Mouse (Mus musculus) brain, embryonic 14.5 days (tissue): Measurements from ENCODE around the gene Mrpl40. TPM values are rescaled to one million over a fixed set of nuclear protein-coding genes. Genes with fewer than 3 reads are reported as not detected.
"Not testable (repeated sequence)": the region's sequence is repeated elsewhere in the genome, so short reads cannot be mapped to it uniquely, and the experiment has no call there.

Source experiments
- DNase-seq: peaks from one replicate; pipeline ENCODE4 v3.0.0-alpha.2; 2011; ENCODE audit warnings: low read depth
- CTCF ChIP-seq: fragments of 200-500 bp; IDR thresholded peaks from 2 replicates; pipeline ENCODE4 v1.5.1; 2012; ENCODE audit warnings: inconsistent platforms, mild to moderate bottlenecking, moderate library complexity, borderline replicate concordance; ENCODE audit not compliant: insufficient read depth, insufficient read length; ENCODE audit errors: extremely low read depth
- POLR2A ChIP-seq: fragments of 200-500 bp; IDR thresholded peaks from 2 replicates; pipeline ENCODE4 v1.6.1; 2012; ENCODE audit warnings: mild to moderate bottlenecking, inconsistent platforms, borderline replicate concordance; ENCODE audit not compliant: poor library complexity, insufficient read depth, insufficient read length, severe bottlenecking; ENCODE audit errors: extremely low read depth
- polyA plus RNA-seq: library from polyadenylated mRNA; depleted of rRNA; stranded (reverse); fragments of >200 nt; gene quantifications from 2 replicates; pipeline ENCODE4 v1.2.3, GENCODE M21; 2012; rRNA removed

Mrpl40 gene
- polyA plus RNA-seq: 17.1 and 21.4 TPM in 2 replicates

GRCm38 (mm10) chr16:18876442-18877308, at the start of gene Mrpl40, which contains the start of gene Hira:
Gene Mrpl40 (minus strand): TSS chr16:18876862.
Gene Hira (plus strand): TSS chr16:18877037.
- DNase-seq: peak; percentile 95
- TF ChIP-seq CTCF (no peak), POLR2A (peak; percentile 73)

- TF ChIP-seq POLR2A: no peak
- TF ChIP-seq CTCF: no peak
- no peak for DNase-seq
These were observed 45.1 kb upstream of the Mrpl40 start for GRCm38 (mm10) chr16:18921771-18922170.

- no peak for TF ChIP-seq CTCF
- TF ChIP-seq POLR2A: no peak
- DNase-seq: no peak
These were observed 39.4 kb upstream of the Mrpl40 start for GRCm38 (mm10) chr16:18916064-18916463.

- no peak for TF ChIP-seq CTCF
- no peak for TF ChIP-seq POLR2A
- DNase-seq: no peak
These were observed 29.0 kb upstream of the Mrpl40 start for GRCm38 (mm10) chr16:18905648-18906047.

GRCm38 (mm10) chr16:18896429-18896828, 19.8 kb upstream of the Mrpl40 start:
- DNase-seq: peak; percentile 1
- TF ChIP-seq POLR2A: no peak
- TF ChIP-seq CTCF: no peak

- no peak for TF ChIP-seq POLR2A
- no peak for TF ChIP-seq CTCF
These were observed 18.6 kb upstream of the Mrpl40 start for GRCm38 (mm10) chr16:18895249-18895648.

GRCm38 (mm10) chr16:18893840-18894372, 17.2 kb upstream of the Mrpl40 start:
- DNase-seq: no peak
- TF ChIP-seq POLR2A (no peak), CTCF (no peak)

More at GRCm38 (mm10) chr16:18895249-18895648, 18.6 kb upstream of the Mrpl40 start:
- no peak for DNase-seq

GRCm38 (mm10) chr16:18884044-18884443, 7.4 kb upstream of the Mrpl40 start:
- DNase-seq: no peak
- TF ChIP-seq POLR2A (no peak), CTCF (no peak)

- TF ChIP-seq CTCF (no peak), POLR2A (no peak)
- DNase-seq: no peak
These were observed 1.5 kb upstream of the Mrpl40 start for GRCm38 (mm10) chr16:18878091-18878720.

- peak; percentile 37; the same call in 1 of the 2 replicates for TF ChIP-seq CTCF
- no peak for TF ChIP-seq POLR2A
- DNase-seq: peak; percentile 85
These were observed 876 bp upstream of the Mrpl40 start for GRCm38 (mm10) chr16:18877386-18878090.

GRCm38 (mm10) chr16:18876091-18876441, 596 bp downstream of the Mrpl40 start:
- no peak for DNase-seq
- TF ChIP-seq CTCF (no peak), POLR2A (no peak)

GRCm38 (mm10) chr16:18870495-18870894, 6.2 kb downstream of the Mrpl40 start:
- DNase-seq: not testable (repeated sequence)
